ENCODE assay signal across 9 mouse cellular contexts in the genomic region with DNA sequence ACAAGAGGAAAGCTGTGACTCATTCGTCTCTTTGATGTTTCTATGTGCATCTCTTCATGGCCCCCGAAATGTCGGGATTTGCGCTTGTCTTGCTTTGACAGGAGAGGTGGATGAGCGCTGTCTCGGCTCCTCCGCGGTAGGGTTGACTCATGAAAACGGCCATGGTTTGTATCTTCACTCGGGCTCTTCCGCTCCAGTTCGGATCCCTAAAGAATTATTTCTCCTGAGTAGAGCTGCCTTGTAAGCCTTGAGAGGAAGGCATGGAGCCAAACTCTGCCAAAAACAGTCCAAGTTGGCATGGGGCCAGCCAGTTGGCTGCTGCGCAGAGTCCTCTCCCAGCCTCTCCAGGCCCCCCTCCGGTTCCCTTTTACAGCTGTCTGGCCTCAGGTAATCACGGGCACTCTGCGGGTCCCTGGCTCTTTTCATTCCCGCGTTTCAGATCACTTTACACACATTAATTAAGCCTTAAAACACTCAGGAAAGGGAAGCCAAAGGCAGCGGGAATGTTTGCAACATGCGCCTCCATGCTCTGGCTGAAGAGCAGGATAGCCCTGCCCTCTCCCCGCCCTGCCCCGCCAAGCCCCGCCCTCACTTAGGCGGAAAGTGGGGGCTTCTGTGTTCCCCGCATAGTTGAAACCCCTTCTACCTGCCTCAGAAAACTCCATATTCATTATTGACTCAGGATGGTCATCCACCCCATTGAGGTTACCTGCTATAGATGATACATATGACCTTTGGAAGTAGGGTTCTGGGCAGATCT. TPM values are rescaled to one million over a fixed set of nuclear protein-coding genes. Genes with fewer than 3 reads are reported as not detected.
DNase-seq lines count a peak whose midpoint lies in the region; ATAC-seq lines count a peak whose summit lies in the region.
"Had no signal": no experiment of that assay in that cellular context is flagged by ENCODE, and none has a peak within 500 bp of the region (broad histone marks: within the 10 kb centered on the region; RNA-seq: fewer than 3 reads in every experiment).

No protein-coding gene starts in this region.

- H3K27ac ChIP-seq in liver, embryonic 11.5 days (ENCODE audit: low read depth, low read length): no peak overlapping the region

- no peak overlapping the region for H3K9ac ChIP-seq in liver, embryonic 11.5 days (ENCODE audit: low read depth, low read length)

- no peaks in the 10 kb centered on the region for H3K9me3 ChIP-seq in liver, embryonic 11.5 days (ENCODE audit: control insufficient read depth, low read length)

- H3K4me2 ChIP-seq in liver, embryonic 11.5 days: no peak overlapping the region

- no peaks in the 10 kb centered on the region for H3K36me3 ChIP-seq in liver, embryonic 11.5 days (ENCODE audit: control insufficient read depth, insufficient read depth, low read length)
- H3K36me3 ChIP-seq: G1E had no signal

- WGBS in liver, embryonic 11.5 days: 76% methylated on average over 25 of the region's 25 CpGs

- H3K27me3 ChIP-seq in liver, embryonic 11.5 days (replicated peaks; ENCODE audit: control insufficient read depth, insufficient read depth, low read length): no peaks in the 10 kb centered on the region

- no peak for ATAC-seq in liver, embryonic 11.5 days (replicated peaks; ENCODE audit: low FRiP score)

- peaks cover under 1% of the 10 kb centered on the region; the same call in 1 of the 2 replicates for H3K4me1 ChIP-seq in liver, embryonic 11.5 days (replicated peaks; ENCODE audit: control insufficient read depth, insufficient read depth, low read length)

- peak; percentile 38 for DNase-seq in liver
- no peak for DNase-seq in liver, embryonic 11.5 days (ENCODE audit: low spot score)
- peak; percentile 83 to 88 for DNase-seq in cerebellum, postnatal 25 days
- peak; percentile 33 to 69 for DNase-seq in heart, adult 9 months (ENCODE audit: low spot score in 2 of 2)
- peak; percentile 51 to 72 for DNase-seq in layer of hippocampus, adult 8-10 months (ENCODE audit: low spot score in 2 of 2)
- peak; percentile 67 to 72 for DNase-seq in lung, postnatal 4 days
- DNase-seq in urinary bladder, postnatal 4 days (ENCODE audit: low spot score in 2 of 2): peak; percentile 33 to 78
- no peak for DNase-seq in embryo, embryonic 10.5 days (ENCODE audit: low spot score)

- H3K4me3 ChIP-seq in liver, embryonic 11.5 days (ENCODE audit: low read depth, low read length): no peak overlapping the region

RNA-seq across cellular contexts. Expression of a gene that starts 7.0 kb away (rescaled TPM):
- polyA plus RNA-seq in liver, embryonic 11.5 days (2014; fragmentation: Nextera tagmentation; extraction: Ambion mirVana): 50.2 and 52.7 TPM in 2 replicates
- total RNA-seq in layer of hippocampus, adult 8-10 months (2022): 10 to 100 TPM; 49.1 to 69.4 (median 57.0) TPM

Comparison
In these comparisons a context has a peak if more than half of its experiments do, and no peak if none do; other contexts are left out.
1. DNase-seq: peak in liver (single experiment), cerebellum, postnatal 25 days (2 of 2), heart, adult 9 months (2 of 2), layer of hippocampus, adult 8-10 months (2 of 2), lung, postnatal 4 days (2 of 2) and urinary bladder, postnatal 4 days (2 of 2); none in liver, embryonic 11.5 days (single experiment) and embryo, embryonic 10.5 days (single experiment).